Mouse (Mus musculus) urinary bladder, postnatal 36 days (tissue): ENCODE data around the gene Ttc12.
A peak's percentile ranks its signal among the peaks of the same experiment; 100 is the strongest.

Experiments
- DNase-seq, 2 experiments: peaks; one replicate each; pipeline ENCODE4 v3.0.0; 2022; ENCODE audit warnings: low spot score in 2 of 2, mixed read lengths in 1 of 2

Gene Ttc12

GRCm38 (mm10) chr9:49490609-49491008, 4.6 kb upstream of the Ttc12 start:
- no peak for DNase-seq

- DNase-seq, result peak; percentile 85 to 87
Measured at GRCm38 (mm10) chr9:49488912-49489895, 3.2 kb upstream of the Ttc12 start.

DNA sequence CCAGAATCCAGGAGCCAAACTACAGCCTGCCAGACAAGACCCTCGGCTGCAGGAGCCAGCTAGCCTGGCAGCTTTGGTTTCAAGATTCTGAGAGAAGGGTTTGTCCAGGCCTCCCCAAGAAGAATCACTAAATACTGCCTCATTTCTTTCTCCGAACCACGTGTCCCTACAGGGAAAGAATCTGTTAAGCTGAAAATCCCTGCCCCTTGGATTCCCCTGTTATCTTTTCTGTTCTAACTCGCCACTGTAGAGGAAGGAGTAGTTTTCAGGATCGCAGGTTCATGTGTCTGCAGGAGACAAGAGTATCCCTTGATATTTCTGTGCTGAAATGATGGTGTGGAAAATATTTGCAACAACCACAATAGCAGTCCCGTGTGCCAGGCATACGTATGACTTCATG, 2.2 kb upstream of the Ttc12 start:
- DNase-seq, result no peak

GRCm38 (mm10) chr9:49487657-49487943, 1.6 kb upstream of the Ttc12 start:
- DNase-seq, result peak; percentile 25 to 28

DNA sequence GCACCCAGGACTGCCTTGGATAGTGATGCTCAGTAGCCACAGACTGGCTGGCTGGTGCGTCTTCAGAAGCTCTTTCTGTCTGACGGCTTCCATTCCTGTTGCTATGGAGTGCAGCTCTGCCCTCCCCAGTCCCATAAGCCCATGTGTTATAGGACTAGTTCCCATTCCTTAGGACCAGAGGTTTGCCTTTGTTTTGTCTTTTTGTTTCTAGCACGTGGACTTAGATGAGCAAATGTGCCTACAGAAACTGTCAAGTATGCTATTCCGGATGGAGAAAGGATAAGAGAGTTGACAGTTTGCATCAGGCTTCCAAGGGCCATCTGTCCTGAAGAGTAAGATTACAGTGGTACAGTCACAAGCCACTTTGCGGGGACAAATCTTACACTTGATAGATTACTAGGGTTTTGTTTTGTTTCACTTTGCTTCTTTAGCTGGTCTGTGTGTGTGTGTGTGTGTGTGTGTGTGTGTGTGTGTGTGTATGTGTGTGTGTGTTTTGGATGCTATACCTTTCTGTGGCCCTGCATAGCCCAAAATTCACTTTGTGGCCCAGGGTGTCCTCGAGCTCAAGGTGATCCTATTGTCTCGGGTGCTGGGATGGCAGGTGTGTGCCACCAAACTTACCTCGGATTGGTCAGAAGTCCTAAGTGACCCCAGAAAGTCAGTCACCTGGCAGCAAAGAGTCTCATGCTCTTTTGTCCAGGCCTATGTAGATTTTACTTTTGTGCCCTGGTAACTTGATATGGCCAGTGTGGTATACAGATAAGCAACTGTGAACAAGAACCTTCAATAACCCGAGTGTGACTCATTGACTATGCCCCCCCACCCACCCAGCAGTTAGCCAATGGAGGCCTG, 1.0 kb upstream of the Ttc12 start:
- no peak for DNase-seq

DNA sequence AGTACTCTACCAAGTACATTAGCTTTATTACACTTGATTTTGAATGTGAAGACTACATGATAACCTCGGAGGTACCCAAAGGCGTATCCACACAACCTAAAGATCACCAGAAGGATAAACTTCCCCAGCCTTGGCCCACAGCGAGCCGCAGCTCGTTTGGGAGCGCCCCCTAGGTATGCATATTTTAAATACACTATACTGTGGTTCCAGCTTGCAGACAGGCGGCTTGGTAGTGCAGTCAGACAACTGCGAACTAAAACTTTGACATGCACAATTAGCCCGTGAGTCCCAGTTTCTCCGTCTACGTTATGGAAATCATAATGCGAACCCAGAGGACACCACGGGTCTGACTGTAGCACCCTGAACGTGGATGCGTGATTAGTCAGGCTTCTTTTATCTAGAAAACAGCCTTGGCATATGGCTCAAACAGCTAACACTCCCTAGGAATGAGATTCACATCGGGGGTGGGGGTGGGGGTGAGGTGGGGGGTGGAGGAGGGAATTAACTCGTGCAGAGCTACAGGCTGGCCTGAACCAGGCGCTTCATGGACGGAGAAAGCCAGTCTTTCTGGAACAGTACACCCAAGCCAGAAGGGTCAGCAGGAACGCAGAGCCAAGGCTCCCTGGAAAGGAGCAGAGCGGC, 654 bp downstream of the Ttc12 start:
- peak in 1 of 2 experiments; percentile 22 for DNase-seq

GRCm38 (mm10) chr9:49483316-49483715, 2.7 kb downstream of the Ttc12 start:
- peak; percentile 32 to 36 for DNase-seq

DNA sequence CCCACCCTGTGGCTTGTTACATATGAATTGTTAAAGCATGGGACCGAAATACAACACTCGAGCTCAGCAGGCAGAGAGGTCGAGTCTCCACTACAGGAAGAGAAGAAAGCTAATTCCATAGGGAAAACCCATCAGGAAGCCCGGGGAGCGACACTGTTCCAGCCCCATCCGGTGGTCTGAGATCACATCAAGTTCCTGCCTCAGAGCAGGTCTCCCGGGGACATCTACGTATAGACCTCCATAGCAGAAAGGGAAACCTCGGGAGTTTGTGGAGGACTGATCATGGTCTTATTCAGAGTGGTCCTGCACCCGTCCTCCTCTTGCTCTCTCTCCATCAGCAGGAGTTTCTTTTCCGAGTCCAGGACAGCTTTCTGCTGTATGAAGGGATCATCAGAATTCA, 13.9 kb downstream of the Ttc12 start:
- no peak for DNase-seq

- DNase-seq, result no peak
Measured at GRCm38 (mm10) chr9:49470946-49471345, 15.1 kb downstream of the Ttc12 start.

- no peak for DNase-seq
Measured at GRCm38 (mm10) chr9:49470006-49470405, 16.0 kb downstream of the Ttc12 start.

DNA sequence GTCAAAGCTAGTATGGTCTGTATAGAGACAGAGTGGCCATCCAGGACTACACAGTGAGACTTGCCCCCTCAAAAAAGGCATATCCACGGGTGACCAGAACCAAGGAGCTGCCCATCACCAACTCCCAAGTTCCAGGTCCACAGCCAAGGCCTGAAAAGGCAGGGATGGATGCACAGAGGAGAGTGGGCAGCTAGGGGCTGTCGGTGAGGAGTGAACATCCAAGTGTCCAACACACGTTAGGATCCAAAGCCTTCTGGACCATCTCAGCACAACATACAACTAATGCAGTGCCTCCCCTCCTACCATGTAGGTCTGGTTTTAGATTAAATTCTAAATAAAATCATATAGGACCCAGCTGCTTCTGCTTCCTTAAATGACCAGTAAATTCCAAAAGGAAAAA, 29.9 kb downstream of the Ttc12 start:
- no peak for DNase-seq

- no peak for DNase-seq
Measured at GRCm38 (mm10) chr9:49452396-49452795, 33.6 kb downstream of the Ttc12 start.

DNA sequence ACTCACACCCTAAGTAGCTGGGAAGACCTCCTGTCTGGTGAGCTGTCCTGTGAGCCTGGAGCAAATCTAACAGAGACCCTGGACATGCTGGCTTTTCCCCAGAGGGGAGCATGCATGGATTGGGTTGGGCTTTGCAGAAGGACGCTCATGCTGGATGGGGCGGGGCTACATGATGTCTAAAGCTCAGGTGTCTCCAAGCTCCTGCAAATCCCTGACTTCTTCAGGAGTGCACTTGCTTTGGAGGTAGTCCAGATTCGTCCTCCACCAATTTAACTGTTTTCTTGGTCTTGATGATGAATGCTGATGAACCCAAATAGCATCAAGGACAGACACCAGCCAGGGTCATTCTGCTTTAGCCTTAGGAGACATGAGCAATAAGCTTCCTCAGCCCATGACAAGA, 35.5 kb downstream of the Ttc12 start:
- DNase-seq, result no peak

- DNase-seq, result no peak
Measured at GRCm38 (mm10) chr9:49442621-49443020, 43.4 kb downstream of the Ttc12 start.

GRCm38 (mm10) chr9:49427478-49427877, 58.5 kb downstream of the Ttc12 start:
- no peak for DNase-seq

DNA sequence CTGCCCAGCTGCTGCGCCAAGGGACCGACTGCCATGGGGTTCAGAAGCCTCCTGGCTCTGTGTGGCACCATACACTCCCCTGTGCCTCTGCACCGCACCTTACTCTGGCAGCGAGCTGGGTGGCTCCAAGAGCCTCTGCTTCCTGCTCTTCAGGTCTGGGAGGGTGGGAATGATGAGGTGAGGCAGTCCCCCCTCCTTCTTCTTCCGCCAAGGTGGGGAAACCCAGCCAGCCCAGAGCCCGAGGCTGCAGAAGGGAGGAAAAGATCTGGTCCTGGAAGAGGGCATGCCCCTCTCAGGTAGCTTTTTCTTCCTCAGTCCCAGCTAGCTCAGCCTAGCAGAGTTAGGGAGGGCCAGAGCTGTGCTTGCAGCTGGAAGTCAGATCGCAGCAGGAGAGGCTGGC, 59.1 kb downstream of the Ttc12 start, which contains the start of gene Ankk1:
Gene Ankk1 (minus strand): TSS at position 101 of the 400 bp plus-strand sequence.
- DNase-seq, result no peak

GRCm38 (mm10) chr9:49425585-49425984, 60.4 kb downstream of the Ttc12 start:
- DNase-seq, result no peak

DNA sequence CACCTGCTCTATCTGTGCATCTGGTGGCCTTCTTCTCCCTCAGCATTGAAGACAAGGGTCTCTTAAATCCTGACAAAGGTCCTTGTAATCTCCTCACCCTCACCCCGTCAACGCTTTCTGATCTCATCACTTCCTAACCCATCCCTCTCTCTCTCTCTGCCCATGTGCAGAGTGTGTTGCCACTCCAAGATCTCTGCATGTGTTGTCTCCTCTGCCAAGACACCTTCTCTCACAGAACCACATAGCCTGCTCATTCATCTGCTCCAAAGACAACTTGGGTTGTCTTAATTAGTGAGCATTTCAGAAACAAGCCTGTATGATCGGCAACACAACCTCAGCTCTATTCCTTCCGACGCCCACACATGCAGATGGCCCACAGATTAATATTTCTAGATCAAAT, 62.2 kb downstream of the Ttc12 start:
- no peak for DNase-seq

GRCm38 (mm10) chr9:49410621-49411020, 75.4 kb downstream of the Ttc12 start:
- no peak for DNase-seq

- no peak for DNase-seq
Measured at GRCm38 (mm10) chr9:49407028-49407427, 79.0 kb downstream of the Ttc12 start.

- no peak for DNase-seq
Measured at GRCm38 (mm10) chr9:49403711-49404110, 82.3 kb downstream of the Ttc12 start.

DNA sequence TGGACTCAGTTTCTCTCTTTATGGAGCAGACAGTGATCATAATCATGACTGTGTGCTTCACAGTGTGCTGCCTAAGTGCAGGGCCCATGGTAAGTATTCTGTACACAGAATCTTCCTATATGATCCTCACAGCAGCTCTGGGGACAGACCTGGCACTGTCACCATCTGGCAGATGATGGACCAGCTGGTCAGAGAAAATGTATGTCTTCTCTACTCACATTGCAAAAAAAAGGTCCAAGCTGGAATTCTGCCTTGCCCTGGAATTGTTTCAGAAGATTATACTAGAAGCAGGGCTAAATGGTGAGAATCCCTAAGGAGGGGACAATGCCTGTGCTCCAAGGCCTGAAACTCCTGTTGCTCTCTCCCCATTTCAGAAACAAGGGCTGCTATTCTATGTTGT, 90.0 kb downstream of the Ttc12 start:
- DNase-seq, result no peak
